Mouse (Mus musculus): Measurements from ENCODE around the gene Ufc1.
"Not testable (repeated sequence)": the region's sequence is repeated elsewhere in the genome, so short reads cannot be mapped to it uniquely, and the experiment has no call there.

The Ufc1 gene

DNA sequence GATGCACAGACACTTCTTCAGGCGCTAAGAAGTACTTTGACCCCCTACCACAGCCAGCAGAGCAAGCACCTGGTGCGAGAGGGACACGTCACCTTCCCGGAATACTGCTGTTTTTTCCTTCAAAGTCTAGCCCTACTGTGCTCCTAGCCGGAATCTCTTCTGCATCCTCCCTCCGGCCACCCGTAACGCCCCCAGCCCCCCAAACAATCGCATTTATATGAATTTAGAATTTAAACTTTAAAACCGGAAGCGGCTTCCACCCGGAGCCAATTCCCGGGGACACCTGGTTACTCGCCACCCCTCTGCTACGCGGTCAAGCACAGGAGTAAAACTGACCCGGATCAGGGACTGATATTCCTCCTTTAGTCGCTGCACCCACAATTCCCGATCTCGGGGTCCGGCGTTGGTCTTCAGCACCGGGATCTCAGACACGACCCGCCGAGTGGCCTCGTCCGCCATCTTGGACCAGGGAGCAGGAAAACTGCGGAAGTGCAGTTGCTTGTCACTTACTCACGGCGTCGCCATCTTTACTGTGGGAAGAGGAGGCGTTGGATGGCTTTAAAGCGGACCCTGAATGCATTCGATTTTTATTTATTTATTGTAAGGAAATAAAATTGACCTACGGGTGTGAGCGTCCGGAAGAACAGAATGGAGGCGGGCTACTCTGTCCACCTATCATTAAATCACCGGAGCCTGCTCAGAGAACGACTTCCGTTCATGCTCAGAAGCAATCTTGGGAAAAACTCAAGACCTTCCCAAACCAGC, at the start of gene Ufc1:
Gene Ufc1, minus strand, starts transcription at position 727 of the 765 bp plus-strand sequence.
- peak; percentile 87 for DNase-seq

DNA sequence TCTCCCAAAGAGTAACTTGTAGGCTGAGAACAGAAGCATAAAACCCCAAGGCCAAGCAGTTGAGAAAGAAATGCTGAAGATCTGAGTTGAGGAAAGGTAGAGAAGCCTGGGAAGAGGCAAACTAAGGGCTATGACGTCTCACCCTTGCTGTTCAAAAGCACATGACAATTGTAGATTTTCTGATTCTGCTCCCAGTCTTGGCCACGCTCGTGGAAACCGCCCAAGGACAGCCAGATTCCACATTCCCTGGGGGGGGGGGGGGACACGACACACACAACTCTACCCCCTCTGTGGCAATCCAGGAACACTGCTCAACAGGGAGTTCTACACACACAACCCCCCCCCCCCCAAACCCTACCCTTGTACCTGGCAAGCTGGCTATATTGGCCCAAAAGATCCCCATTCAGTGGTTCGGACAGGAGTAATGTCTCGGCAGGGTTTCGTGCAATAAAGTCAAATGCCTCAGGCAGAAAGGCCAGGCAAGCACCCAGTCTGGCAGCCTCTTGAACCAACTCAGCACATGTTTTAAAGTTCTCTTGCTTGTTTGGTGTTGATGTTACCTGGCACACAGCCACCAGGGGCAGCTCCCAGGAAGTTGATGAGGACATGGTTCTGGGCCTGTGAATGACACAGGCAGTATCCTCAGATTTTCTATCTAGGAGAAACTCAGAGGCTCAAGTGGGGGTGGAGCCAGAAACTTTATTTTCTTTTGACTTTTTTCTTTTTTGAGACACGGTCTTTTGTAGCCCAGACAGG, 49.3 kb upstream of the Ufc1 start:
- DNase-seq, result no peak

GRCm38 (mm10) chr1:171342262-171343207, 47.7 kb upstream of the Ufc1 start:
- no peak for DNase-seq

DNA sequence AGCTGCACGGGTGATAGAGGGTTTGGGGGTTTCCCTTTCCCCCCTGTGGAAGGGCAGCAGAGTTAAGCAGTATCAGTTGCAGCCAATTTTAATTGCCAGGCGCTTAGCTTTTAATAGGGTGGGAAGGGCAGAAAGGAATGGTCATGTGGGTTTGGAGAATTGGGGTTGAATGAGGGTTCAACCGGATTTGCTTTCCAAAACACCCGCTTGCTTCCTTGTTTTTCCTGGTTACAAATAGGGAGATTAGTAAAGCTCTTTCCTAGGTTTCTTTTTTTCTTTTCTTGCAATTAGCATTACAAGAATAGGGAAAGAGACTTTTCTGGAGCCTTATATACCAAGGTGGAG, 35.4 kb upstream of the Ufc1 start:
- DNase-seq, result peak; percentile 37

- DNase-seq, result peak; percentile 63
Observed at GRCm38 (mm10) chr1:171329433-171330215, 34.8 kb upstream of the Ufc1 start.

- peak; percentile 92 for DNase-seq
Observed at GRCm38 (mm10) chr1:171328839-171329432, 34.1 kb upstream of the Ufc1 start, which contains the start of gene Dedd. Gene Dedd (plus strand): TSS chr1:171329145.

DNA sequence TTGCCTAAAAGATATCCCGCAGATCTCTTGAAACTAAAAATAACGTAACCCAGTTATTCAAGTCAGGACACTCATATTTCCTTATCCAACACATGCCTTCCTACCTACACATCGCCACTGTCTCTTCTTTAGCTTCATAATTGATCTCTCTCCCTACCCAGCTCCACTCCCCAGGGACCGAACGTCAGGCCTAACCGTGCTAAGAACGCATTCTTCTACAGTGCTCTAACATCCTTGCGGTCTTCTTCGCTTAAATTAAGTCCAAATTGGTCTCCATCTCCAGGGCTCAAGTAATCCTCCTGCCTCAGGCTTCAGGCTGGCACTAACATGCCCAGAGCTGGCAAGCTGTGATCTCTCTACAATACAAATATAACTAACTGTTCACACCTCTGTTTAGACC, 33.4 kb upstream of the Ufc1 start:
- peak; percentile 27 for DNase-seq

- not testable (repeated sequence) for DNase-seq
Observed at GRCm38 (mm10) chr1:171326588-171326987, 31.8 kb upstream of the Ufc1 start.

- DNase-seq, result no peak
Observed at GRCm38 (mm10) chr1:171325571-171325970, 30.7 kb upstream of the Ufc1 start.

GRCm38 (mm10) chr1:171322012-171322411, 27.2 kb upstream of the Ufc1 start:
- no peak for DNase-seq

- DNase-seq, result no peak
Observed at GRCm38 (mm10) chr1:171321415-171321814, 26.6 kb upstream of the Ufc1 start.

DNA sequence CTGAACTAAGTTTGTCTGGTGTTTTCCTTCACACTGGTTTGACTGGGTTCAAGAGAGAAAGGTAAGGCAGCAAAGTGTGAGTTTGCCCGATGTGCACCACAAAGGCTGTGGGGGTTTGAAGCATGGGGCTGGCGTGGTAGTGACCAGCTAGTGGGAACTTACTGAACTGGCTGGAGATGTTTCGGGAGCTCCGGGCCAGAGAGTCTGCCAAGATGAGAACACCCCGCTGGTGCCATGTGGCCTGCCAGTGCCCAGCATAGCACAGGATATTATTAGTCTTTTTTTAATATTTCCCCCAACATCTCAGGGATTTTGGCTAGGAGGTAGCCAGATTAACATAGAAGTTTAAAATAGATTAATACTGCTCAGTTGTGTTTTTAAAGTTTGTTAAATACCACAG, 25.3 kb upstream of the Ufc1 start:
- DNase-seq, result peak; percentile 70

- no peak for DNase-seq
Observed at GRCm38 (mm10) chr1:171319748-171320147, 24.9 kb upstream of the Ufc1 start.

DNA sequence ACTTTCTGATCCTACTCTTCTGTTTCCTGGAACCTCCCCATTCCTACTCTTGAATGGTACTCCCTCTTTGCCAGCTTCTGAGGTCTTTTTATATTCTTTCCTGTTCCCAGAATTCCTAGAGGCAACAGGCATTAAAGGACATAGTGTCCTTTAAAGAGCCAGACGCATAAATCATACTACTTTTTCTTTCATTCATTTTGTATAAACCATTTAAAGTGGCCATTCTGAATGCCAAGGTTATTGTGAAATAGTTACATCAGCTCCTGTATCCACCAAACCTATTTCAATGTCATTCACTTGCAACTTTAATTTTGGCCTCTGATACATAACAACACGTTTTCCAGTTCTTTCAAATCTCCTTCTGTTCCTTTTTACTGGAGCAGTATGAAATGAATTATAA, 14.5 kb upstream of the Ufc1 start:
- DNase-seq, result no peak

GRCm38 (mm10) chr1:171306157-171306556, 11.3 kb upstream of the Ufc1 start:
- DNase-seq, result not testable (repeated sequence)

DNA sequence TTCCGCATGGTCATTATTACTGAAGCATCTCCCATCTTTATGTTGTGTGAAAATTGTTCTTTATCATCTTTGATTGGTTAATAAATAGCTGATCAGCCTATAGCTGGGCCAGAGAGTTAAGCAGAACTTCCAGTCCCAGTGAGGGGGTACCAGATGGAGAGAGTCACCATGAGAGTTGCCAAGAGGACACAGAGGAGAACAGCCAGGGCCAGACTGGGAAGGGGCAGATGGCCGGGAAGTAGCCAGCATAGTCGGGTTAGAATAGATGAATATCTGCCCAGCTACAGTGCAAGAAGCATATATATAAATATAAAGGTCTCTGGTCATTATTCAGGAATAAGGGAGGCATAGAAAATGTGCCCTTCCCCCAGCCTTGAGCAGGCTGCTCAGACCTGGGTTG, 3.4 kb upstream of the Ufc1 start:
- DNase-seq, result no peak

GRCm38 (mm10) chr1:171295063-171295402, 209 bp upstream of the Ufc1 start:
- no peak for DNase-seq

- peak; percentile 16 for DNase-seq
Observed at GRCm38 (mm10) chr1:171293906-171294297, 922 bp downstream of the Ufc1 start.

DNA sequence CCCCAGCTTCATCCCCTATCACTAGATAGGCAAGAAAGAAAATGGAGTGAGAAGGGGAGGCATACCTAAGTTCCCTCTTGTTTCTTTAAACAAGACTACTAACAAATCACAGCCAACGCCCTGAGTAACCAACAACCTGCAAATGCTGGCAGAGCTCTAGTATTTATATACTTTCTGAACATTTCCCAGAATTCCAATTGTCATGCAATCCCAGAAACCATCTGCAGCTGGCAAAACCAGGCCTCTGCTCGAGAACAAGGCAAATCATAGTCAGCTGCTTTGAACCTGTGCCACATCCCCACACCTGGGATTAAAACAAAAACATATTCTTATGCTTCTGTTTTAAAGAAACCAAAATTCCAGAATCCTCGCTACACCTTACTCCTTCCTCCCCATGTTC, 1.5 kb downstream of the Ufc1 start:
- DNase-seq, result no peak

DNA sequence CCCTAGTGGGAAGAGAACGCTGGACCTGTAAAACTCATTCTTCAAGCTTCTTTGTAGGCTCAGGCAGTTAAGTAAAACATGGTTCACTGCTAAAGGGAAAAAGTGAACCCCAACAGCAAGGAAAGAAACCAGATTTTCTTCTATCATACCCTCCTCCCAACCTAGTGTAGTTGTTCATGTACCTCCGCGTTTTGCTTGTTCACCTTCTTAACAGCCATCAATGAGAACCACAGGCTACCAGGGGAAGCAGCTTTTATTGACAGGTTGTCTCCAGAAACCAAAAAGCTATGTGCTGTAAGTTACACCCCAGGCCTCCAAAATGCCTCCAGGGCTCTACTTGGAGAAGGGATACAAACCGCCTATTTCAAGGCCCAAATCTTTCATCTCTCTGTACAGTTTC, 6.5 kb downstream of the Ufc1 start:
- DNase-seq, result peak; percentile 20

DNA sequence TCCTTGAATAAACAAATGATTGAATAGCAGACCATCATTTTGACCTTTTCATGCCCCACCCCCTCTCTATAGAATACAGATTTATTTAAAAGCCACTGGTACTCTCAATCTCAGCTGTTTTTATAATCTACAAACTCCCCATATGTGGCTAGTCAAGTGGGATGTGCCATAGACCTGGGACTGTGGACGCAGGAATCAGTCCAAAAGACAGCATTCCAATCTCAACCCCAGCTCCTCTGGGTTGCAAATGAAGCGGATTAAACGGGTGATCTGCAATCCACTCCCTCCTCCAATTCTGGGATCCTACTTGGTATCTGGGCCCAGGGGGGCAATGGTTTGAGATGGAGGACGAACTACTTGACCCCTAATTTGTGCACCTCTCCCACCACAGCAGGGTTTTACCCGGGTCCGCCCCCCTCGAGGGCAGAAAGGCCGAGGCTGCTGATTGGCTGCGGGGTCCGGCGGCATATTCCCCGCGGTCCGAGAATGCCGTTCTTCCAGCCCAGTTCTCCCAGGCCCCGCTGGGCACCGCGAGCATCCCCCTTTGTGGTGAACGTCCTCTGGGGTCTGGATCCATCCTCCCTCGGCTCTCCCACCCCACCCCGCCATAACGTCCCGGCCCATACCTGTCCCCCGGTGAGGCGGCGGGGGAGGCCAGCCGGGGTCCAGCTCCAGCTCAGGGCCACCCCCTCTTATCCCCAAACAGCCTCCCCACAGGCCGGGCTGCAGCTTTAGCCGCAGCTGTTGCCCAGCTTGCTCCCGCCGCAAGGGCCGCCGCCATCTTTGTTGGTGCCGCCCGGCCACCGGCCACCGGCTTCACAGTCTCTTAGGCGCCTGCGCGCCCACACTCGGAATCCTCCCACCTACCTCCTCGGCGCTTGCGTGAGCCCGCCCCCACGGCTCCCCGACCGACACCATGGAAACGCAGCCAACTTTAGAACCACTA, 7.4 kb downstream of the Ufc1 start, which contains the start of gene Usp21:
Gene Usp21, minus strand, starts transcription at position 856 of the 946 bp plus-strand sequence.
- peak; percentile 92 for DNase-seq

Measured in cerebellum, adult 8-10 months (tissue).